Mouse (Mus musculus): ENCODE data around the gene Card14.

Gene Card14

DNA sequence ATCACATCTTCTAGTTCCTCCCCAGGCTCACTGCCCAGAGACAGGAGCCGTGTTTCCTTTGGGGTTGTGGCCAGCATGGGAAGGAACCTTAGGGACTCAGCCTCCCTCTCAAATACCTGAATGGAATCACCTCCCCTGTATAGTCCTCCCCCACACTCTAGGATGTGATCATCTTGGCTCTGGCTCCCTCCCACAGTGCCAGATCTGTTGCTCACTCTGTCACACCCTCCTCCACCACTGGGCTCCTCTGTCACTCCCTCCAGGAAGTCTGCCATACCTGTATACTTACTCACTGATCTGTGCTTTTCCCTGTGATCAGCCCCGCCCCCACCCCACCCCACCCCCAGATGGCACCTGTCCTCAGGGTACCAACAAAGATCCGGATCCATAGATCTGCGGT lies 23.0 kb downstream of the Card14 start:
- CTCF ChIA-PET: interaction anchor here in 2 of 4 experiments (0.5 to 0.9 kb wide), 3 partner anchors 33 to 139 kb away, joined by 3 to 4 read pairs (median 3); no protein-coding TSS in a partner anchor
- POLR2A ChIA-PET: interaction anchor here in 2 of 4 experiments (0.6 to 1.3 kb wide), 3 partner anchors 16 to 31 kb away, joined by 3 to 6 read pairs (median 3); no protein-coding TSS in a partner anchor

DNA sequence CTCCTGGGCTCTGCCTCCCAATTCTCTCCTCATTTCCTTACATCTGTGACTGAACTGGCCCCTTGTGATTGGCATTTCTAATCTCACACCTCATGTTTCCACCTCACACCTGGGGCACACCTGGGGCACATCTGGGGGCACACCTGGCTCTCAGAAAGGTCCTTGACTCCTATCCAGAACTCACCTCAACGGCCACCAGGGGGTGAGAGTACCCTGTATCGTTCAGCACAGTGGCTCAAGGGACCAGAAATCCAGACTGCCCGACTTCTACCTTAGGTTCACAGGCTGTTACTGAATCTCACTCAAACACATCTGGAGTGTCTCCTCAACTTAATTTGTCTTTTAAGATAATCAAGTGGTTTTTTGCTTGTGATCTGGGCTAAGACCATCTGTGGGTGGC lies 24.4 kb downstream of the Card14 start:
- ChIA-PET CTCF (no interaction called here), POLR2A (interaction anchor here in 2 of 4 experiments (0.6 to 1.3 kb wide), 4 partner anchors 10 to 72 kb away, joined by 3 to 6 read pairs (median 3); no protein-coding TSS in a partner anchor)

DNA sequence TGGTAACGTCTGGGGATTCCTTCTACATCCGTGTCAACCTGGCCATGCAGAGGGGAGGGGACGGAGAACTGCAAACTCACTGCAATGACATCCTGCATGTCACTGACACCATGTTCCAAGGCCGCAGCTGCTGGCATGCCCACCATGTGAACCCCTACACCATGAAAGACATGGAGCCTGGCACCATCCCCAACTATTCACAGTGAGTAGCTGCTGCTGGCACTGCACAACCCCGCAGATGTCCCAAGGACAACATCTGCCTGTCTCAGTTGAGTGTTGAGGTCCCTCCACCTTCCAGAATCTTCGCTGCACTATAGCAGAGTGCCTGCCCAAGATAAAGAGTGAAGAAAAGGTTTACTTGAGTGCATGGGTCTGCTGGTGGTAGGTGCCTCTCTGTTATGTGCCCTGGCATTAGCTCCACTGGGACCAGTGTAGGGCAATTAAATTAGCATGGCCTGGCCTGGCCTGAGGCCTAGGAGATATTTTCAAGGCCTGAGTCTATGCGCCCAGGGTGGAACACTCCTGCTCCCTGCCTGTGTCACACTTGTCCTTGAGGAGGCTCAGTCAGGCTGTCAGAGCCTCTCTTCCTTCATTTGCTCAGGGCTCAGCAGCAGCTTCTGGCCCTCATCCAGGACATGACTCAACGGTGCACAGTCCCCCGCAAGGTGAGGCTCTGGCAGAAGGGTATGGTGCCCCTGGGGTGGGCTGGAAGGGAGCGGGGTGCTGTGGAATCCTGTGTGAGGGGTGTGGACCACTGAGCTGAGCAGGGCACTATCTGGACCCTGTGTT lies 30.9 kb downstream of the Card14 start:
- POLR2A ChIA-PET: interaction anchor here in 2 of 4 experiments (0.6 to 1.0 kb wide), 2 partner anchors 39 to 1740 kb away, joined by 3 to 4 read pairs; partner anchors contain the start of gene Eif4a3 (in 1 of the 2)
- CTCF ChIA-PET: no interaction called here

DNA sequence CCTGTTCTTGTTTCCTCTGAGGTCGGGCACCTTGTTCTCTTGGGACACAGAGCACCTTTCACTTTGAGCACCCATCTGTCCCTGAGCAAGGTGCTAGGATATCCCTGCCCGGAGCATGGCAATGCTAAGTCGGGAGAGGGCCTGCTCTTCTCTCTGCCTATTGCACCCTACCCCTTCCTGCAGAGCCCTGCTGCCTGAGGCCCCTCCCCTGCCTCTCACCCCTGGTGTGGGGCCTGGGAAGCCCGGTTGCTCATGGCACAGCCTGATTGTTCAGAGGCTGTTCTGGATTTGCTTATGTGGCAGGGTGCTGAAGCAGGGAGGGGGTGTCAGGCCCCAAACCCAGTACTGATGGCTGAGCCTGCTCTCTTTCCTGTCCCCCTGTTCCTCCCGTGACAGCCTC lies 31.6 kb downstream of the Card14 start:
- CTCF ChIA-PET: no interaction called here
- POLR2A ChIA-PET: no interaction called here

DNA sequence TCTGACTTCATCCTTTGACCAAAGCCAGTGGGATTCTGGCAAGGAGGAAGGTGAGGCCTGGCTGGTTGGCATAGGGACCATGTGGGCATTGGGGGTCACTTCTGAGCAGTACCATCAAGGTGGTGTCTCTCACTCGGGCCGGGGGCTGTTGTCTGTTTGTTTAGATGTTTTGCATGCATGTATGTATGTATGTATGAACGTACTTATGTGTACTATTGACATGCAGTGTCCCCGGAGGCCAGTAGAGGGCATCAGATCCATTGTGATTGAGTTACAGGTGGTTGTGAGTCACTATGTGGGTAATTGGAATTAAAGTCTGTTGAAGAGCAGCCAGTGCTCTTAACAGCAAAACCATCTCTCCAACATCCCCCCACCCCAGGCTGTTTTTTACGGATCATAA lies 32.1 kb downstream of the Card14 start:
- ChIA-PET POLR2A (interaction anchor here in 2 of 4 experiments (0.8 to 1.6 kb wide), 4 partner anchors 14 to 150 kb away, joined by 4 to 5 read pairs (median 4); no protein-coding TSS in a partner anchor), CTCF (interaction anchor here in 3 of 4 experiments (0.6 to 2.0 kb wide), 11 partner anchors 11 to 152 kb away, joined by 3 to 14 read pairs (median 4); partner anchors contain the start of gene Endov (in 1 of the 3))

DNA sequence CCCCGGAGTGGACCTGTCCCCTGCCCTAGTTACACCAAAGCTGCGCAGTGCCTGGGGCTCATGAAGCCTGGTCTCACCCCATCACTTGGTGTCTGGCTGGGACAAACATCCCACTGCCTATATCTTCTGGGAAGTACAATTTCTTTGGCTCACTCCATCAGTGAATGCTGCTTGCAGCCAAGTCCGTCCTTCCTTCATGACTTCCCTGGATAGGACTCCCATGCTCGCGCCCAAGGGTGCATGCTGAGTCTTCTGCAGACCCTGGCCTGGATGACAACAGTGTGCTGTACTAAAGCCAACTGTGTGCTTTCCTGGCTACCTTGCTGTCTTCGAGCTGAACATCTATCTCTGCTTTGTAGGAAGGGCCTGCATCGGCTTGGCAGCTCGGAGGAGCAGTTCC lies 36.6 kb downstream of the Card14 start:
- POLR2A ChIA-PET: interaction anchor here in 2 of 4 experiments (1.5 to 2.1 kb wide), 2 partner anchors 11 to 12 kb away, joined by 7 read pairs; partner anchors contain the start of genes Sgsh (in 2 of the 2) and Slc26a11 (in 2 of the 2)
- CTCF ChIA-PET: interaction anchor here in 2 of 4 experiments (0.5 to 1.4 kb wide), 4 partner anchors 19 to 819 kb away, joined by 3 to 5 read pairs (median 3); no protein-coding TSS in a partner anchor

DNA sequence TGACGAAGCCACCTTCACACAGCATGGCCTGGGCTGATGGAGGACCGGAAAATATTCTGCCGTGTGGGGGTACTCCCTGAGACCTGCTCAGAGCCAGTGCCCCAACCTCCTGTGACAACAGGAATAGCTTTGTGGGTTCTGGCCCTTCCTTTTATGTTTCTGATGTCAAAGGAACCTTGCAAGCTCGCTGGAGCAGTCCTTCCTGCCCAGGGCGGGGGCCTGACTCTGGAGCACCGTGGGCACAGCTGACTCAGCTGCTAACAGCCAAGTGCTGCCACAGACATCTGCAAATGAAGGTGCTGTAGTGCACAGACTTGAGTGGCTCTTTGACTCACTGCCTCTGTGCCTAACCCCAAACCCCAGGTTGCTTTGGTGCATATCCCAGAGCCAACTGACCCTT lies 37.3 kb downstream of the Card14 start:
- POLR2A ChIA-PET: interaction anchor here in 2 of 4 experiments (1.5 to 2.1 kb wide), 2 partner anchors 10 to 11 kb away, joined by 7 read pairs; partner anchors contain the start of genes Sgsh (in 2 of the 2) and Slc26a11 (in 2 of the 2)
- CTCF ChIA-PET: interaction anchor here in 1 of 4 experiments (0.5 kb wide), 1 partner anchor 84 kb away, joined by 4 read pairs; no protein-coding TSS in a partner anchor

DNA sequence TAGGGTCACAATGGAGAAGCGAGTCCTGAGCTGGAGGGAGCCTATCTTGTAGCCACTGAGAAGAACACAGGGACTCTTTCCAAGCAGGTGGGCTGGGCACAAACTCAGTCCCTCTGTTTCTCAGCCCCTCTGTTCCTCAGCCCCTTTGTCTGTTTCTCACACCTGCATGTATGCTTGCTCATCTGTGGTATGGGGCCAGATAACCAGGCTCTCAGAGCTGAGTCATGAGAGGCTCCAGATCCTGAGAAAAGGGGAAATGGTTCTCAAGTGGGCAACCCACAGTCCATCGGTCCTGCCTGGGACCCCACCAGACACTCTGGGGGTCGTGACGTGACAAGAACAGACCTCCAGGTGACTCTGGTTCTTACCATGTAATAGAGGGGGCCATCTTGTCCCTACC lies 39.6 kb downstream of the Card14 start:
- CTCF ChIA-PET: no interaction called here
- POLR2A ChIA-PET: interaction anchor here in 2 of 4 experiments (0.6 to 1.6 kb wide), 3 partner anchors 12 to 32 kb away, joined by 3 to 4 read pairs (median 3); no protein-coding TSS in a partner anchor

DNA sequence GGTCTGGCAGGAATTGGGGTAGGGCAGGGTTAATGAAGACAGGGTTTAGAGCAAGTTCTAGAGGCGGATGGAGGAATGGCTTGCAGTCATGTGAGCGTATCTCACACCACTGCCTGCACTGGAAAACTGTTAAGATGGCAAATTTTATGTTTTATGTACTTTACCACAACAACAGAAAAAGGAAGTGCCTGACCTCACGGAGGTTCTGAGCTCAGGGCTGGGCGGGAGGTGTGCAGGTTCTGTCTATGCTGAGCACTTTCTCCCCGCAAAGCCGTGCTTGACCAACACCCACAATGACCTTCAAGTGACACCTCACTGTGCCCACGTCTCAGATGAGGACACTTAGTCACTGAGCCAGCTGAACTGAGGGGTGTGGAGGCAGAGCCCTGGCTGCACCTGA lies 44.5 kb downstream of the Card14 start:
- POLR2A ChIA-PET: interaction anchor here in 2 of 4 experiments (0.6 to 1.3 kb wide), 5 partner anchors 23 to 53 kb away, joined by 3 to 4 read pairs (median 3); no protein-coding TSS in a partner anchor
- CTCF ChIA-PET: interaction anchor here in 2 of 4 experiments (1.0 to 3.0 kb wide), 3 partner anchors 11 to 52 kb away, joined by 3 to 22 read pairs (median 4); no protein-coding TSS in a partner anchor

DNA sequence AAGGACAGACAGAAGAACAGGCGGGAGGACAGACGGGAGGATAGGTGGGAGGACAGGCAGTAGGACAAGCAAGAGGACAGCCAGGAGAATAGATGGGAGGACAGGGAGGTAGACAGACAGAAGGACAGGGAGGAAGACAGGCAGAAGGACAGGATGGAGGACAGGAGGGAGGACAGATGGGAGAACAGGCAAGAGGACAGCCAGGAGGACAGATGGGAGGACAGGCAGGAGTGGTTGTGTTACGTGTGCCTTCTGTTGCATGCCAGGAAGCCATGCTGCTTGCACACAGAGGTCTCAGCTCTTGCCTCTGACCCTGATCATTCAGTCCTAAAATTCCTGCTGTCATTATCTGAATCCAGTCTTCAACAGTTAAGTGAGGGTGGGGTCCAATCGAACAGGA lies 46.4 kb downstream of the Card14 start:
- POLR2A ChIA-PET: interaction anchor here in 2 of 4 experiments (1.4 to 2.0 kb wide), 2 partner anchors 12 to 48 kb away, joined by 4 to 6 read pairs; no protein-coding TSS in a partner anchor
- CTCF ChIA-PET: interaction anchor here in 1 of 4 experiments (0.5 kb wide), 1 partner anchor 171 kb away, joined by 3 read pairs; no protein-coding TSS in a partner anchor

DNA sequence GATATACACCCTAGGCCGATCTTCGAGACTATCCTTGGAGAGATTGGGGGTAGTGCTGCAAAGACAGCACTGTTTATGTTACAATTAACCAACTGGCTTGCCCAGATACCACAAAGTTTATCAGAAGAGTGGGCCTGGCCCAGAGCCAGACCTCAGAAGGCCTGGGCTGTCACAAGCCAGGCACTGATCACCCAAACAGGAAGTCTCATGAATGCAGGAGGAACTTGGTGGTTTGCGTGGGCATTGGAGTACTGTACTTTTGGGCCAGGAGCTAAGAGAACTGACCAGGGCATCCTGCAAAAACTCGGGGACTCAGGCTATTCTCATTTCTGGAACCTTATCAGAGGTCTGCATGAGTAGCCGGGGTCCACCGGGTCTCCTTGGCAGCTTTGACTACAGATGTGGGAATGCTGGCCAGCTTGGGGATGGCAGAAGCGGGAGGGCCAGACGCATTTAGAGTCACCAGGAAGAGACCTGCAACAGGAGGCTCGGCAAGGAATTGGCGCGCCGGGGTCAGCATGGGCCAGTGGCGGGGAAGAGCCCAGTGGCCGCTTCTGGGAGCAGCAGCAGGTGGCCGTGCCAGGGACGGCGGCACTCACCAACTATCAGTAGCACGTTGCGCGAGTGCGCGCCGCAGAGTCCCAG lies 47.4 kb downstream of the Card14 start:
- CTCF ChIA-PET: interaction anchor here (0.5 to 1.5 kb wide), 7 partner anchors 8 to 554 kb away, joined by 3 to 4 read pairs (median 3); no protein-coding TSS in a partner anchor
- POLR2A ChIA-PET: interaction anchor here (0.5 to 2.2 kb wide), 18 partner anchors 10 to 588 kb away, joined by 3 to 8 read pairs (median 4); partner anchors contain the start of gene Baiap2 (in 1 of the 4)

DNA sequence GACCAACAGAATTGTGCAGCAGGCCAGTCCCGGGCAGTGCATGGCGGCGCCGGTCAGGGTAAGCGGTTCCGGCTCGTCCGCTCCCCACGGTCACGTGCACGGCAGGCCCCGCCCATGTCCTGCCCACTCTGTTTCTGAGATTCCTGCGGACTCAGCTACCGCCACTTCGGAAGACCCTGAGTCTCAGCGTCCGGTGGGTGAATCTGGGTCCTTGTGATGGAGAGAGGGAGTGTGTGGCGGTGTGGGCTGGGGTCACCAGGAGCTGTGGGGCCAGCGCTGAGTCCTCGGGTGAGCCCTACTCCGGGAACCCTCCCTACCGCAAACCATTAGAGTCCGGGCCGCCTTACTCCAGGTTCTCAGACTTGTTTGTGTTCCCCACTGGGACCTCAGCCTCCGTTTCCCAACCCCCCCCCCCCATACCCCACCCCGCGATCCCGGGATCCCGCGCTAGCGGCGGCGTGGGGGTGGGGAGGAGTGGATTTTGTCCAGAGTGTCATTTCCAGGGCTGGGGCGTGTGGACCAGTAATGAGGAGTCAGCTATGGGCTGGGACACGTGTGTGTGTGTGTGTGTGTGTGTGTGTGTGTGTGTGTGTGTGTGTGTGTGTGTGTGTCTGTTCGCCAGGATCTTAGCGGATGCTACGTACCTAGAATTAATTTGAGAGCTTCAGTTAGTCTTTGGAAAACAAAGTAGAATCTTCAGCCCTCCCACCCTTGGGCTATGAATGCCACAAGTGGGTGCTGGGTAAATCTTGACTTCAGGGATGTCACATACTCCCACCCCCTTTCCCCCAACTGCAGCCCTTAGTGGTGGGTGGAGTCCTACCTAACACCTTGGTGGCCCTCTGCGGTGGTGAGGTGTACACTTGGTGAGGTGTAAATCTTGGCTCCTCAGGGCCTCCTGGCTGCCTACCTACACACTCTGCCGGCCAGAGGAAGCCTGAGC lies 48.1 kb downstream of the Card14 start, which contains the start of the genes Sgsh and Slc26a11:
TSS of gene Sgsh (minus strand) at position 94 of the 943 bp plus-strand sequence.
TSS of gene Slc26a11 (plus strand) at position 115 of the 943 bp plus-strand sequence.
- POLR2A ChIA-PET: interaction anchor here (0.5 to 2.2 kb wide), 26 partner anchors 9 to 587 kb away, joined by 3 to 8 read pairs (median 4); partner anchors contain the start of genes Baiap2 (in 1 of the 4) and Rnf213 (in 1 of the 4)
- CTCF ChIA-PET: interaction anchor here (0.6 to 1.5 kb wide), 11 partner anchors 8 to 1305 kb away, joined by 3 to 4 read pairs (median 3); no protein-coding TSS in a partner anchor

DNA sequence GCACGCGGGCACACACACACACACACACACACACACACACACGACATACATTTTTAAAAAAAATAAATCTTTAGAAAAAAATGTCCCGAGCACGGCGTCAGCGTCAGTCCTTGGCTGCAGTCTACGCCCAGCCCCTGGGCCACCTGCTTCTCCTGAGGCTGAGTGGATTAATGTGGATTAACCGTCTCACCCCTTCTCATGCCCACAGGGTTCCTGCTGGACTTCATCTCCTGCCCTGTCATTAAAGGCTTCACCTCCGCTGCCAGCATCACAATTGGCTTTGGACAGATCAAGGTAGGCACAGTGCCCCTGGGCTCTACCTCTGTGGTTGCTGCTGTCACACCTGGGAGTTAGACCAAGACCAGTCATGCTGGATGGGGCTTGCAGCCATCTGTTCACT lies 51.5 kb downstream of the Card14 start:
- CTCF ChIA-PET: interaction anchor here in 2 of 4 experiments (0.6 to 0.7 kb wide), 2 partner anchors 9 to 46 kb away, joined by 3 read pairs; no protein-coding TSS in a partner anchor
- POLR2A ChIA-PET: interaction anchor here in 1 of 4 experiments (3.0 kb wide), 1 partner anchor 22 kb away, joined by 11 read pairs; no protein-coding TSS in a partner anchor

DNA sequence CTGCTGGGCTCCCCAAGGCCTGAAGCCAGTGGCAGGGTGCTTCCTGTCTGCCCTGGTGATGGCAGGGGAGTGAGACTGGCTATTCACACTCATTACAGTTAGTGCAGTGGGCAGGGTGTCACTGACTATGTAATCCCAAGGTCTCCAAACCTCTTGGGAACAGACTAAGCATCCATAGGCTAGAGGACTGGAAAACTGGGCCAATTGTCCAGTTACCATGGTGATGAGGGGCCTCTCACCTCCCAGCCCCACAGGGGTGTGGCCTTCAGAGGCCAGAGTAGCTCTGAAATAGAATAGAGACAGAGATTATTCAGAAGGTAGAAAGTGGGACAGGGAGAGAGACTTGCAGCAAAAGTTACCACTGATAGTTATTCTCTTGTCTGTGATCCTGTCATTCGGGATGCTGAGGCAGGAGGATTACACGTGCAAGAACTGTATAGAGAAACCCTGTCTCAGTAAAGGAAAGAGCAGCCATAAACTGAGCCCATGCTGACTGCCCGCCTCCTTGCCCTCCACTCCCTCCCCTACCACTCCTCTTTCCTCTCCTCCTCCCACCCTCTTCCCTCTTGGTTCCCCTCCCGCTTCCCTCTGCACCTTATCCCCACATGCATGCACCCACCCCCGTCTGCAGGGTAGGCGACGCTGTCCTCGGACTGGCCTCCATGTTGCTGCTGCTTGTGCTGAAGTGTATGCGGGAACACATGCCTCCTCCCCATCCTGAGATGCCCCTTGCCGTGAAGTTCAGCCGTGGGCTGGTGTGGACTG lies 55.4 kb downstream of the Card14 start:
- POLR2A ChIA-PET: interaction anchor here (0.5 to 2.0 kb wide), 12 partner anchors 10 to 133 kb away, joined by 3 to 11 read pairs (median 4); partner anchors contain the start of gene Rnf213 (in 1 of the 4)

DNA sequence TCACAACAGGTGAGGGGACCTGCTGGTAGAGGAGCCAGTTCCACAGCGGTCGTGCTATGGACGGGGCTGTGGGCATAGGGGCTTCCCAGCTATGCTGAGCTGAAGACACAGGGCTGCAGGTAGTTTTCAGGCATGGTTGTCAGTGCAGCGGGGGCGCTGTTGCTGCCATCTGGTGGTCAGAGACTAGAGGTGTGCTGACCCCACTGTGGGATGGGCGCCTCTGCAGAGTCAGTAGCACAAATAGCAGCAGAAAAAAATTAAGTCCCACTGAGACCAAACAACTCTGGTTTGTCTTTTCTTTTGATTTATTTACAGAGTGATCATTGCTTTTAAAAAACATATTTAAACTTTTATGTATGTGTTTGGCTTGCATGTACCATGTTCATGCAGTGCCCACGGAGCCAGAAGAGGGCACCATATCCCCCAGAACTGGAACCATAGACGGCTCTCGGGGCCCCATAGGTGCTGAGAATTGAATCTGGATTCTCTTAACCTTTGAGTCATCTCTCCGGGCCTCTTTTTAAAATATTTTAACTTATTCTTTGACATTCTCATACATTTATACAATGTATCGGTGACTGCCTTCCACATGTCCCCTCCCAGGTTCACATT lies 56.1 kb downstream of the Card14 start:
- ChIA-PET CTCF (interaction anchor here (0.5 to 2.4 kb wide), 52 partner anchors 8 to 920 kb away, joined by 3 to 29 read pairs (median 4); partner anchors contain the start of genes Rnf213 (in 2 of the 4), Sgsh (in 2 of the 4), Slc26a11 (in 2 of the 4) and Gaa (in 1 of the 4)), POLR2A (interaction anchor here (0.5 to 2.0 kb wide), 9 partner anchors 9 to 133 kb away, joined by 3 to 11 read pairs (median 4); partner anchors contain the start of gene Rnf213 (in 1 of the 4))

More for the DNA sequence above, 55.4 kb downstream of the Card14 start:
- CTCF ChIA-PET: interaction anchor here (0.5 to 2.4 kb wide), 51 partner anchors 8 to 919 kb away, joined by 3 to 29 read pairs (median 4); partner anchors contain the start of genes Rnf213 (in 2 of the 4), Sgsh (in 2 of the 4), Slc26a11 (in 2 of the 4) and Endov (in 1 of the 4)
